Mouse (Mus musculus) gastrocnemius, postnatal 25 days (tissue): ENCODE results near the gene Fam131a. TPM values are rescaled to one million over a fixed set of nuclear protein-coding genes. Genes with fewer than 3 reads are reported as not detected.
"Not testable (repeated sequence)": the region's sequence is repeated elsewhere in the genome, so short reads cannot be mapped to it uniquely, and the experiment has no call there.

Experiments
- DNase-seq: peaks from one replicate; pipeline ENCODE4 v3.0.0; 2022
- long read RNA-seq, 2 experiments: library from polyadenylated mRNA; stranded (forward); transcript quantifications; one replicate each; pipeline ENCODE4 v2.0.0; 2021
- total RNA-seq, 2 experiments: library from RNA; stranded (reverse); gene quantifications; 1 replicate in 1 of 2; 2 replicates in 1 of 2; pipeline ENCODE4 v1.2.3; 2021

Fam131a gene
- 10 to 100 TPM; 31.5 to 57.0 TPM for total RNA-seq
- long read RNA-seq, experiment 1, transcript Fam131a-201 (6 exons, 2,432 nt), result major isoform, 26 of 226 reads
- long read RNA-seq, experiment 1, partial matches to known transcripts, result 196 of 226 reads
- long read RNA-seq, experiment 1, other reads (novel, unspliced or antisense), result 1 of 226 reads
- long read RNA-seq, experiment 2, transcript Fam131a-201 (6 exons, 2,432 nt), result major isoform, 32 of 154 reads
- long read RNA-seq, experiment 2, partial matches to known transcripts, result 0 of 154 reads
- long read RNA-seq, experiment 2, other reads (novel, unspliced or antisense), result 118 of 154 reads

DNA sequence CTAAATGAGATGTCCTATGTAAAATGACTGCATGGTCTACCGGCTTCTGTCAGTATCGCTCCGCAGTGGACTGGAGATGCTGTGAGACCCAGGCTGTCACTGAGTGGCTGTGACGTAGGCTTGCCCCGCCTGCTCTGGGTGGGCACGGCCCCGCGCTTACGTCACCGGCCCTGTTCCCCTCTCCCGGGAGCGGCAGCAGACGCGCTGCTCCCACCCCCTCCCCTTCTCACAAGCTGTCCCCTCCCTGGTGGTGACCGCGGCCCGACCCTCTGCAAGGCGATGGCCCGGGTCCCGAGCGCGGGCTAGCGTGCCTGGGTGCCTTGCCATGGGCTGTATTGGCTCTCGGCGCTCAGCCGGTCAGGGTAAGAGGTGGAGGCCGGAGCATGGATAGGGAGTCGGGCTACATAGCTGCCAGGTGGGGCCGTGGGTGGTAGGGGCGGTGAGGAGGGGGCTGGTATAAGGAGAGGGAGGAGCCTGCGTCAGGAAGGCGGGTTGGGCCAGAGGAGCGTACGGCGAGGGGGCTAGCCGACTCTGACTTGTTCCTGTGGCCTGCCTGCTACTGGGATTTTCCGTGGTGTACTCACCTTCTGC, at the start of gene Fam131a:
Gene Fam131a, plus strand, starts transcription at position 131 of the 591 bp plus-strand sequence.
- DNase-seq, result peak; percentile 90

DNA sequence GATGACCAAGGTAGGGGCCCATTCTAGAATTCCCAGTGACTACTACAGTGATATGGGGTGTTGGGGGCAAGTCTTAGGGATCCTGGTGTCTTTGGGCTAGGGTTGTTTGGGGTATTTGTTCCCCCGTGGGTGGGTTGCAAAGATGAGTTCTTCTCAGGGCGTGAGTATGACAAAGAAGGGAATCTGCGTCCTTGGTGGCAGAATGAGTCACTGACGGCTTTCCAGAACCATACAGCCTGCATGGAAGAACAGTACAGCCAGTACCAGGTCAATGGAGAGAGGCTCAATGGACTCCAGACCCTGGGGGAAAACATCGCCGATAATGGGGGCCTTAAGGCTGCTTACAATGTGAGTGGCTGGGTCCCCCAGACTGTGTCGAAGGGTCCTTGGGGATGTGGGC, 49.1 kb upstream of the Fam131a start:
- DNase-seq, result no peak

DNA sequence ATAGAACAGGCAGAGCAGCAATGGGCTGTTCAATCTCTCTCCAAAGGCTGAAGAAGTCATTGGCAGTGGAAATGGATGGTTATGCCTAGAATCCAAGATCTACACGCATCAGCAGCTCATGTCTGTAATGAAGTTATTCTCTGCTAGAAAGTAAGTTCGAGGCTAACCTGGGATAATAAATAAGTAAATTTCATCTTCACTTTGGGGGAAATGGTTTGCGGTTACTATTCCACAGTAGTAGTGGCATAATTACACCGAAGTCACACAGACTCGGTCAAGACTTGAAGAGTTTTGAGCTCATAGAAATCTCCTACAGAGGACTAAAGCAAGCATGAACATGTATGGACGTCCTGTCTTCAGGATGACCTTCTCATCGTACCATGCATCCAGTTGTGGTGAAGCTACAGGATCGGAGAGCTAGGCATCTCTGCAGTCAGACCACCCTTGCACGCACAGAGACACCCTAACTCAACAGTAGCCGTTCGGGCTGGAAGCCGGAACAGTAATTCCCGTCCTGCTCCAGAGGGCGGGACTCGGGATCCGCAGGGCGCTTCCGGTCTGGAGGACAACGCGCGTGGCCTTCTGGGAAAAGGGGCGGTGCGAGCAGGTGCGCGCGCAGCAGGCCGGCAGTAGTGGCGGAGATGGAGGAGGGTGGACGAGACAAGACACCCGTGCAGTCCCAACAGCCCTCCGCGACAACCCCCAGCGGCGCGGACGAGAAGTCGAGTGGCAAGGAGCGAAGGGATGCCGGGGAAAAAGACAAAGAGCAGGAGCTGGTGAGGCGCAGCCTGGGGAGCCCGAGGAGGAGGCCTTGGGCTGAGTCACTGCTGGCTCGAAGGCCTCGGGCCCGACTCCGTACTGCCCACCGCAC, 41.7 kb upstream of the Fam131a start, which contains the start of gene Psmd2:
Gene Psmd2, plus strand, starts transcription at position 577 of the 871 bp plus-strand sequence.
- peak; percentile 94 for DNase-seq

DNA sequence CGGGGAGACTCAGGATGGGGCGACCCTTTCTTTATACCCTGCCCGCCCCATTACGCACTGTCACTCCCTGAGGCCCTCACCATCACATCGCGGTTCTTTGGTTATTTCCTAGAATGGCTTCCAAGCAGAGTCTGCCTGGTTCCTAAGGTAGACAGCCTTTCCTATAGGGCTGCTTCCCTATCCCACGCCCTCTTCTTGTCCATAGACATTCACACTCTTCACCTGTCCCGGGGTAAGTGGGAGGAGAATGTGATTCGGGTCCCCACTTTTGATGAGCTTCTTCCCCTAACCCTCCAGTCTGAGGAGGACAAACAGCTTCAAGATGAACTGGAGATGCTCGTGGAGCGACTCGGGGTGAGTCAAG, 41.1 kb upstream of the Fam131a start:
- no peak for DNase-seq

DNA sequence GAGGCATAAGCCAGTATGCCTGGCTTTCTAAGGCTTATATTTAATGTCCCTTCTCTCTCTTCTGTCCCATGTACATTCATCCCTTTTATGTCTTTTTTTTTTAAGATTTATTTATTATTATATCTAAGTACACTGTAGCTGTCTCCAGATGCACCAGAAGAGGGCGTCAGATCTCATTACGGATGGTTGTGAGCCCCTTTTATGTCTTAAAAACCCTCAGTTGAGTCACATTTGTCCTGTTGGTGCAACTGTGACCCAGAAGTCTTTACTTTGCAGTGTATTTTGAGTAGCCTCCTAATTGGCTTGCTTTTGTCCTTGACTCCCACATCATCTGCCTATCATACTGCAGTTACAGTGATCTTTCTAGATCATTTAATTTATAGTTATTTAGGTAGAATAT, 39.7 kb upstream of the Fam131a start:
- no peak for DNase-seq

GRCm38 (mm10) chr16:20657661-20658060, 35.4 kb upstream of the Fam131a start:
- DNase-seq, result no peak

GRCm38 (mm10) chr16:20668013-20668412, 25.0 kb upstream of the Fam131a start, which contains the start of gene Eif4g1:
Eif4g1 (plus strand) TSS chr16:20668313.
- DNase-seq, result not testable (repeated sequence)

DNA sequence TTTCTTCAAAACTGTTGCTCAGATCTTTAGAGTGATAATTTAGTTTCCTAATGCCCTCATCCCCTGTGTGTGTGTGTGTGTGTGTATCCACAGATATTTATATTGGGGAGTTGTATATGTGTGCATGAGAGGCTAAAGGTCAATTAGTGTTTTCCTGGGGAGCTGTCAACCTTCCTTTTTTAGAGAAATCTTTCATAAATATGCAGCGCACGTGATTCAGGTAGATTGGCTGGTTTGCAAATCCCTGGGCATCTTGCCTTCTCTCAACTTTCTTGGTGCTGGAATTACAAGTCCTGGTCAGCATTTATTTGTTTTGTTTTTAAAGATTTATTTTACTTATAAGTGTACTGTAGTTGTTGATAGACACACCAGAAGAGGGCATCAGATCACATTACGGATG, 22.8 kb upstream of the Fam131a start:
- DNase-seq, result no peak

DNA sequence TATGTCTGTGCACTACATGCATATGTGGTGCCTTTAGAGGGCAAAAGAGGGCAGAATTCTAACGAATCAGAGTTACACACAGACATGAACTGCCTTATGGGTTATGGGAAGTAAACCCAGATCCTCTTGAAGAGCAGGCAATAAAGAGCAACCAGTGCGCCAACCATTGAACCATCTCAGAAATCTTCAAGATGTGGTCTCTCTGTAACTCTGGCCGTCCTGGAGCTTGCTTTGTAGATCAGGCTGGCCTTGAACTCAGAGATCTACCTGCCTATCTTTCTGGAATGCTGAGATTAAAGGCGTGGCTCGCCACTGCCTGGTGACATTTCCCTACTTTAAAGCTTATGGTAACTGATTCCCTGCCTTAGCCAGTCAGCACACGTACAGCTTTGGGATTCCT, 21.2 kb upstream of the Fam131a start:
- DNase-seq, result no peak

GRCm38 (mm10) chr16:20672500-20672902, 20.5 kb upstream of the Fam131a start:
- peak; percentile 96 for DNase-seq

- peak; percentile 77 for DNase-seq
Observed at GRCm38 (mm10) chr16:20672965-20673705, 19.9 kb upstream of the Fam131a start.

DNA sequence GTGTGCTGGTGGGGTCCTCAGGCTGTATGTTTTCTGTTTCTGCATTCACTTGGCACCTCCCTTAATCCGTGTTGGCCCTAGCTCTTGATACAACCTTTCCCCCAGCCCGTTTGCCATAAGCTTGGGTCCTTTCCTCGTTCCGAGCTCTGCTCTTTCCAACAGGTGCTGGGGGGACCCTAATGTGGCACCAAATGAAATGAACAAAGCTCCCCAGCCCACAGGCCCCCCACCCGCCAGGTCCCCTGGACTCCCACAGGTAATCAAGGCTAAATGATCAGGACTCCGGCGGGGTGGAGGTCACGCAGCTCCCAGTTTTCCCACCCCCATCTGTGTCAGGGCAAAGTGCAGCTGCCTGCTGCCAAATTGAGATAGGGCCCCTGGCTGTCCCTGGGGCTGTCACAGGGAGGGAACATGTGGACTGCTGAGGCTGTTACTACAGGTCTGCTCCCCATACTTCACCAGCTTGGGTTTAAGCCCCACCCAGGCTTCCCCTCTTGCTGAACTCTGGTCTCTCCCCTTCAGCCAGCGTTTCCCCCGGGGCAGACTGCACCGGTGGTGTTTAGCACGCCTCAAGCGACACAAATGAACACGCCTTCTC, 19.2 kb upstream of the Fam131a start:
- peak; percentile 41 for DNase-seq

- no peak for DNase-seq
Observed at GRCm38 (mm10) chr16:20675213-20675612, 17.8 kb upstream of the Fam131a start.

DNA sequence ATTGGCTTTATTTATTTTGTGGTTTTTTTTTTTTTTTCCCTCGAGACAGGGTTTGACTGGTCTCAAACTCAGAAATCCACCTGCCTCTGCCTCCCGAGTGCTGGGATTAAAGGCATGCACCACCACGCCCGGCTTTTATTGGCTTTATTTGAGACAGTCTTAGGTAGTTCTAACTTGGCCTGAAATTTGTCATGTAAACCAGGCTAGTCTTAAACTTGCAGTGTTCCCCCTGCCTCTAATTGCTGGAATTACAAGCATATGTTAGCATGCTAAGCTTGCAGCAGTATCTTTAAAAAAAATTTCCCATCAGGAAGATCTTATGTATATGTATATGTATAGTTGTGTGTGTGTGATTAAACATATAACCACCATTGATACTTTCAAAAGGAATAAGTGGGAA, 16.3 kb upstream of the Fam131a start:
- DNase-seq, result no peak

- no peak for DNase-seq
Observed at GRCm38 (mm10) chr16:20677380-20677779, 15.7 kb upstream of the Fam131a start.

DNA sequence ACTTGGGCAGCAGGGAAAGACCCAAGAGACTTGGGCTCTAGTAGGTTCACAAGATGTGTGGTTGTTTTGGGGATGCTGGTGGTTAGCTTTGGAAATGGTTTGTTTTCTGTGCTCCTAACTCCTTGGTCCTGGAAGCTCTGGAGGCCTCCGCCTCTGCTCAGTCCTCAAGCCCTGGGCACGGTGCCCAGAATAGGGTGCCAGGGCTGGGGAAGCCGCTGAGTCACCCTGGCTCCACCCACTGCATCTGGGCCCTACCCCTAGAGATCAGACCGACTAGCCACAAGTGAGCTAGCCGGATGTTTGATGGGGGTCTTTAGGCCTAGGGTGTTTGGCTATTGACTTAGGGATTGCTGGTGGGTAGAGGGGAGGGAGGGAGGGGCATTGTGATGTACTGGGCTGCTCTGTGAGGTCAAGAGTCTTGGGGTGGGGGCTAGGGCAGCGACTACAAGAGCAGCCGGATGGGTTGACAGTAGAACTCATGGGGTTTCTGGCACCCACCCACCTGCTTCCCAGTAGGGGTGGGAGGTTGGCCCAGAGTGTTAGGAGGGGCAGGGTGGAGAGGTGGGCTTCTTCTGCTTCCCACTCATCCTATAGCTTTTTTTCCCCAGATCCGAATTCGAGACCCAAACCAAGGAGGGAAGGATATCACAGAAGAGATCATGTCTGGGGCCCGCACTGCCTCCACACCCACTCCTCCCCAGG, 14.9 kb upstream of the Fam131a start:
- peak; percentile 90 for DNase-seq

DNA sequence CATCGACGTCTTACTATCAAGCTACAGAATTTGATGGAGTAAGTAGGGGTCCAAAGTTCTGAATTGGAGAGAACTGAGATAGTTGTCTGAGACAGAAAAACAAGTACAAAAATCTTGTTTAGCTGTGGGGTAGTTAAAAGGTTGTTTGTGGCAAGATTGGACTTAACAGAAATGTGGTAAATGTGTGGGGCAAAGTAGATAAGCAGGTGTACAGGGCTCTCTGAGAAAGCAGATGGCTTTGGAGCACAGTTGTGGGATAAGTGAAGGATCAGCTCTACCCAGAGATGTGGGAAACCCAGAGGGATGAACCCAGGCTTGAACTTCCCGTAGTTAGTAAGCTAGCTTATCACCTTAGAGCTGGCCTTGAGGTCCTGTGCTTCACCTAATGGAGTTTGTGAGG, 2.3 kb upstream of the Fam131a start:
- no peak for DNase-seq

GRCm38 (mm10) chr16:20691617-20692016, 1.4 kb upstream of the Fam131a start:
- DNase-seq, result no peak

- DNase-seq, result peak; percentile 20
Observed at GRCm38 (mm10) chr16:20692241-20692965, 638 bp upstream of the Fam131a start.

DNA sequence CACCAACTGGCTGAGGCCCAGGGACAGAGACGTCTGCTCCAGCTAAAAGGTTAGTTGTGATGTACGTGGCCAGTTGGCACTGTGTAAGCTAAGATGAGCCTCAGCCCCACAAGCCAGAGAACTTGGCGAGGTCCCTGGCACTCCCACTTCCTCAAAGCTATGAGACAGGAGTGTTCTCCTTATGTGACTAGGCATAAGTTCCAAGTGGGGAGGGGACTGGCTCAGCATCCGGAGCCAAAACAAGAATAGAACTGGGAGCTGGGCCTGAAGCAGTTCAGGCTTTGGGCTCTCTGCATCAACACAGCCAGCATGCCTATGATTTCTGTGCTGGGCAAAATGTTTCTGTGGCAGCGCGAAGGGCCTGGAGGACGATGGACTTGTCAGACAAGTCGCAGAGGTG, 1.7 kb downstream of the Fam131a start:
- peak; percentile 80 for DNase-seq
